ENCODE assay signal across 31 mouse cellular contexts in genomic region chr4:43091183-43091582, GRCm38 (mm10). TPM values are rescaled to one million over a fixed set of nuclear protein-coding genes. Genes with fewer than 3 reads are reported as not detected.
DNase-seq lines count a peak whose midpoint lies in the region; ATAC-seq and TF ChIP-seq lines count a peak whose summit lies in the region.
"Had no signal": no experiment of that assay in that cellular context is flagged by ENCODE, and none has a peak within 500 bp of the region (broad histone marks: within the 10 kb centered on the region; RNA-seq: fewer than 3 reads in every experiment).

No protein-coding gene starts in this region.

- TF ChIP-seq CTCF in kidney, postnatal 0 days (IDR thresholded peaks at IDR 0.05; ENCODE audit: low read depth) = no peak

- H3K4me3 ChIP-seq in embryonic facial prominence, embryonic 14.5 days (ENCODE audit: low read depth, low read length) = no peak overlapping the region
- H3K4me3 ChIP-seq in embryonic facial prominence, embryonic 10.5 days = no peak overlapping the region
- H3K4me3 ChIP-seq in heart, embryonic 15.5 days = no peak overlapping the region
- no peak overlapping the region for H3K4me3 ChIP-seq in kidney, postnatal 0 days (replicated peaks; ENCODE audit: low read depth, low read length)
- H3K4me3 ChIP-seq in kidney, embryonic 15.5 days (replicated peaks) = no peak overlapping the region
- H3K4me3 ChIP-seq: embryonic facial prominence, embryonic 15.5 days; gastrocnemius, adult 2 months; heart, embryonic 12.5 days; hindbrain, embryonic 10.5 days; hindbrain, embryonic 13.5 days; intestine, embryonic 15.5 days had no signal

- H3K27me3 ChIP-seq in embryonic facial prominence, embryonic 14.5 days (replicated peaks; ENCODE audit: control insufficient read depth, insufficient read depth, low read length) = no peaks in the 10 kb centered on the region
- no peaks in the 10 kb centered on the region for H3K27me3 ChIP-seq in embryonic facial prominence, embryonic 10.5 days (replicated peaks; ENCODE audit: low read depth, poor library complexity, severe bottlenecking)
- H3K27me3 ChIP-seq in heart, embryonic 15.5 days = no peaks in the 10 kb centered on the region
- no peaks in the 10 kb centered on the region for H3K27me3 ChIP-seq in kidney, postnatal 0 days (ENCODE audit: insufficient read depth, low read length)
- H3K27me3 ChIP-seq in kidney, embryonic 15.5 days = no peaks in the 10 kb centered on the region
- H3K27me3 ChIP-seq: CH12.LX; embryonic facial prominence, embryonic 15.5 days; heart, embryonic 12.5 days; hindbrain, embryonic 13.5 days; intestine, embryonic 15.5 days had no signal

- 47% methylated on average over 4 of the region's 4 CpGs for WGBS in embryonic facial prominence, embryonic 14.5 days
- WGBS in embryonic facial prominence, embryonic 10.5 days = 91% methylated on average over 4 of the region's 4 CpGs
- WGBS in heart, embryonic 15.5 days = 33% methylated on average over 4 of the region's 4 CpGs
- WGBS in kidney, postnatal 0 days = 59% methylated on average over 4 of the region's 4 CpGs
- 72% methylated on average over 4 of the region's 4 CpGs for WGBS in kidney, embryonic 15.5 days

- DNase-seq in embryonic facial prominence, embryonic 14.5 days (ENCODE audit: low spot score) = peak; percentile 35
- no peak for DNase-seq in embryonic facial prominence, embryonic 10.5 days (ENCODE audit: low spot score)
- DNase-seq in heart, adult 11 months = no peak
- DNase-seq in kidney, postnatal 0 days (ENCODE audit: low spot score) = peak; percentile 62
- DNase-seq in 3T3-L1 (ENCODE audit: low read depth, low spot score) = peak; percentile 67
- no peak for DNase-seq in adrenal gland, postnatal 14 days
- DNase-seq: adrenal gland, adult 2 months; adrenal gland, postnatal 25 days; B cell, adult 2 months; cerebellum, adult 11-12 months; cerebellum, adult 8-10 months; cerebellum, postnatal 10 days; cerebellum, postnatal 36 days; embryo, embryonic 11 days; forebrain, postnatal 0 days; gastrocnemius, adult 2 months; gastrocnemius, postnatal 14 days; heart, adult 18-20 months; heart, postnatal 36 days; kidney, adult 11 months had no signal

- H3K36me3 ChIP-seq in embryonic facial prominence, embryonic 14.5 days (ENCODE audit: control insufficient read depth, insufficient read depth, low read length) = no peaks in the 10 kb centered on the region
- H3K36me3 ChIP-seq in embryonic facial prominence, embryonic 10.5 days (replicated peaks) = no peaks in the 10 kb centered on the region
- H3K36me3 ChIP-seq in heart, embryonic 15.5 days = no peaks in the 10 kb centered on the region
- H3K36me3 ChIP-seq in kidney, postnatal 0 days (ENCODE audit: insufficient read depth, low read length) = no peaks in the 10 kb centered on the region
- H3K36me3 ChIP-seq in kidney, embryonic 15.5 days = no peaks in the 10 kb centered on the region
- H3K36me3 ChIP-seq: embryonic facial prominence, embryonic 15.5 days; G1E; heart, embryonic 12.5 days; hindbrain, embryonic 10.5 days; intestine, embryonic 15.5 days had no signal

- H3K9ac ChIP-seq in embryonic facial prominence, embryonic 14.5 days (ENCODE audit: low read depth, low read length) = no peak overlapping the region
- no peak overlapping the region for H3K9ac ChIP-seq in heart, embryonic 15.5 days
- no peak overlapping the region for H3K9ac ChIP-seq in kidney, postnatal 0 days (ENCODE audit: low read depth, low read length)
- H3K9ac ChIP-seq in kidney, embryonic 15.5 days = no peak overlapping the region
- H3K9ac ChIP-seq: embryonic facial prominence, embryonic 15.5 days; forebrain, postnatal 0 days; heart, embryonic 12.5 days; hindbrain, embryonic 13.5 days; intestine, embryonic 15.5 days had no signal

- H3K27ac ChIP-seq in embryonic facial prominence, embryonic 14.5 days (replicated peaks; ENCODE audit: low read depth, low read length) = no peak overlapping the region
- no peak overlapping the region for H3K27ac ChIP-seq in embryonic facial prominence, embryonic 10.5 days (replicated peaks)
- H3K27ac ChIP-seq in heart, embryonic 15.5 days = peak overlapping the region; percentile 57
- H3K27ac ChIP-seq in kidney, postnatal 0 days = no peak overlapping the region
- no peak overlapping the region for H3K27ac ChIP-seq in kidney, embryonic 15.5 days
- H3K27ac ChIP-seq: embryonic facial prominence, embryonic 15.5 days; gastrocnemius, adult 2 months; hindbrain, embryonic 10.5 days; hindbrain, embryonic 13.5 days; intestine, embryonic 15.5 days had no signal

- no peaks in the 10 kb centered on the region for H3K4me1 ChIP-seq in embryonic facial prominence, embryonic 14.5 days (ENCODE audit: control insufficient read depth, insufficient read depth, low read length)
- H3K4me1 ChIP-seq in embryonic facial prominence, embryonic 10.5 days = peaks cover 7% of the 10 kb centered on the region; the same call in 1 of the 2 replicates
- H3K4me1 ChIP-seq in heart, embryonic 15.5 days (replicated peaks) = 0 out of 2 replicates have a peak, but pooled peaks cover 3% of the 10 kb centered on the region
- no peaks in the 10 kb centered on the region for H3K4me1 ChIP-seq in kidney, postnatal 0 days (replicated peaks; ENCODE audit: insufficient read depth, low read length)
- no peaks in the 10 kb centered on the region for H3K4me1 ChIP-seq in kidney, embryonic 15.5 days
- H3K4me1 ChIP-seq: embryonic facial prominence, embryonic 15.5 days; hindbrain, embryonic 10.5 days; hindbrain, embryonic 13.5 days; intestine, embryonic 15.5 days had no signal

- H3K9me3 ChIP-seq in embryonic facial prominence, embryonic 14.5 days (ENCODE audit: control insufficient read depth, low read length) = no peaks in the 10 kb centered on the region
- H3K9me3 ChIP-seq in embryonic facial prominence, embryonic 10.5 days = no peaks in the 10 kb centered on the region
- no peaks in the 10 kb centered on the region for H3K9me3 ChIP-seq in heart, embryonic 15.5 days (replicated peaks)
- no peaks in the 10 kb centered on the region for H3K9me3 ChIP-seq in kidney, postnatal 0 days (replicated peaks; ENCODE audit: low read length)
- no peaks in the 10 kb centered on the region for H3K9me3 ChIP-seq in kidney, embryonic 15.5 days (replicated peaks)
- H3K9me3 ChIP-seq: embryonic facial prominence, embryonic 15.5 days; G1E; heart, embryonic 12.5 days; hindbrain, embryonic 10.5 days; hindbrain, embryonic 13.5 days; intestine, embryonic 15.5 days had no signal

- ATAC-seq in embryonic facial prominence, embryonic 14.5 days (ENCODE audit: low read depth) = no peak
- ATAC-seq in heart, embryonic 15.5 days (replicated peaks; ENCODE audit: insufficient number of reproducible peaks, insufficient read depth, low FRiP score, low read depth) = no peak
- ATAC-seq in kidney, postnatal 0 days (replicated peaks; ENCODE audit: low FRiP score, low read depth) = no peak
- no peak for ATAC-seq in kidney, embryonic 15.5 days (replicated peaks; ENCODE audit: low FRiP score)
- ATAC-seq: forebrain, embryonic 14.5 days; forebrain, postnatal 0 days; hindbrain, embryonic 16.5 days; intestine, embryonic 15.5 days had no signal

- H3K4me2 ChIP-seq in embryonic facial prominence, embryonic 14.5 days (ENCODE audit: low read depth, low read length) = no peak overlapping the region
- no peak overlapping the region for H3K4me2 ChIP-seq in heart, embryonic 15.5 days
- H3K4me2 ChIP-seq in kidney, postnatal 0 days (ENCODE audit: low read length) = no peak overlapping the region
- H3K4me2 ChIP-seq in kidney, embryonic 15.5 days = no peak overlapping the region
- H3K4me2 ChIP-seq: embryonic facial prominence, embryonic 15.5 days; heart, embryonic 12.5 days; hindbrain, embryonic 13.5 days; intestine, embryonic 15.5 days had no signal

RNA-seq across cellular contexts. Expression of gene Unc13b, which starts 32.4 kb away (rescaled TPM):
- 5.5 TPM in 2 replicates for polyA plus RNA-seq in embryonic facial prominence, embryonic 14.5 days (2014; fragmentation: Nextera tagmentation; extraction: Ambion mirVana)
- polyA plus RNA-seq in embryonic facial prominence, embryonic 10.5 days (2016; fragmentation: Nextera tagmentation; extraction: Ambion mirVana) = 4.8 and 6.6 TPM in 2 replicates
- 10.1 and 11.8 TPM in 2 replicates for polyA plus RNA-seq in heart, embryonic 15.5 days (2015; fragmentation: Nextera tagmentation; extraction: Ambion mirVana)
- 3.3 and 3.8 TPM in 2 replicates for polyA plus RNA-seq in kidney, postnatal 0 days (2015; fragmentation: Nextera tagmentation; extraction: Ambion mirVana)
- 7.2 and 8.3 TPM in 2 replicates for polyA plus RNA-seq in kidney, embryonic 15.5 days (2015; fragmentation: Nextera tagmentation; extraction: Ambion mirVana)
- 12.1 and 13.9 TPM in 2 replicates for total RNA-seq in adrenal gland, postnatal 14 days (2021)

RNA-seq across cellular contexts. Expression of gene Fam214b, which starts 45.2 kb away (rescaled TPM):
- 9.5 TPM in 2 replicates for polyA plus RNA-seq in embryonic facial prominence, embryonic 14.5 days (2014; fragmentation: Nextera tagmentation; extraction: Ambion mirVana)
- polyA plus RNA-seq in embryonic facial prominence, embryonic 10.5 days (2016; fragmentation: Nextera tagmentation; extraction: Ambion mirVana) = 13.1 and 14.3 TPM in 2 replicates
- polyA plus RNA-seq in heart, embryonic 15.5 days (2015; fragmentation: Nextera tagmentation; extraction: Ambion mirVana) = 14.1 and 17.3 TPM in 2 replicates
- 8.1 and 8.9 TPM in 2 replicates for polyA plus RNA-seq in kidney, postnatal 0 days (2015; fragmentation: Nextera tagmentation; extraction: Ambion mirVana)
- 10.8 and 11.8 TPM in 2 replicates for polyA plus RNA-seq in kidney, embryonic 15.5 days (2015; fragmentation: Nextera tagmentation; extraction: Ambion mirVana)
- total RNA-seq in adrenal gland, postnatal 14 days (2021) = 36.6 and 40.8 TPM in 2 replicates

RNA-seq across cellular contexts. Expression of gene Stoml2, which starts 59.7 kb away (rescaled TPM):
- polyA plus RNA-seq in embryonic facial prominence, embryonic 14.5 days (2014; fragmentation: Nextera tagmentation; extraction: Ambion mirVana) = 285 and 305 TPM in 2 replicates
- 467 and 485 TPM in 2 replicates for polyA plus RNA-seq in embryonic facial prominence, embryonic 10.5 days (2016; fragmentation: Nextera tagmentation; extraction: Ambion mirVana)
- 189 and 209 TPM in 2 replicates for polyA plus RNA-seq in heart, embryonic 15.5 days (2015; fragmentation: Nextera tagmentation; extraction: Ambion mirVana)
- polyA plus RNA-seq in kidney, postnatal 0 days (2015; fragmentation: Nextera tagmentation; extraction: Ambion mirVana) = 253 and 273 TPM in 2 replicates
- polyA plus RNA-seq in kidney, embryonic 15.5 days (2015; fragmentation: Nextera tagmentation; extraction: Ambion mirVana) = 346 and 352 TPM in 2 replicates
- total RNA-seq in adrenal gland, postnatal 14 days (2021) = 200 and 206 TPM in 2 replicates

Comparison
In these comparisons a context has a peak if more than half of its experiments do, and no peak if none do; other contexts are left out.
1. DNase-seq: peak in embryonic facial prominence, embryonic 14.5 days (single experiment), kidney, postnatal 0 days (single experiment) and 3T3-L1 (single experiment); none in embryonic facial prominence, embryonic 10.5 days (single experiment), heart, adult 11 months (single experiment) and adrenal gland, postnatal 14 days (single experiment).